ENCODE assay signal across 21 mouse cellular contexts in the genomic region with DNA sequence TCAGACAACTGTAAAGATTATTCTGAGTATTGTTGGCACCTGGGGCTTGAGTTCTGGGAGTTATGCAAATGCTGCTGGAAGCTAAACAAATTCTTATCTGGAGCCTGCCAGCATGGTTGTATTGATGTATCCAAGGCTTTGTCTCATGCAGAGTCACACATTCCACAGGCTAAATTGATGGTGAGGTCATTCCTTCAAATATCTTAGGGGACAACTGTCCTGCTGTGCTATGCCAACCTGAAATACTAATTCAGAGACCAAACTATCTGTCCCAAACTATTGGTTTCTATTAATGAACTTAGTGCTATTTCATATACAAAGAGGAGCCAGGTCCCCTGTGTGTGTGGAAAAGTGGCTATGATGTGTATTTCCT.
DNase-seq lines count a peak whose midpoint lies in the region; ATAC-seq and TF ChIP-seq lines count a peak whose summit lies in the region.
"Had no signal": no experiment of that assay in that cellular context is flagged by ENCODE, and none has a peak within 500 bp of the region (broad histone marks: within the 10 kb centered on the region; RNA-seq: fewer than 3 reads in every experiment).

No protein-coding gene starts in this region.

- DNase-seq in cerebellum, adult 18-20 months, result peak; percentile 13 to 31
- DNase-seq in cerebellum, postnatal 4 days (ENCODE audit: low spot score in 2 of 2), result no peak
- no peak for DNase-seq in liver, postnatal 0 days
- no peak for DNase-seq in liver
- DNase-seq in R1 (ENCODE audit: low read depth, low spot score), result peak; percentile 3
- DNase-seq in cerebellum, postnatal 25 days, result peak; percentile 15 to 16
- DNase-seq in left cerebral cortex, adult 8-10 months (ENCODE audit: low spot score in 2 of 2), result no peak
- DNase-seq in right cerebral cortex, postnatal 25 days, result no peak
- DNase-seq: adrenal gland, postnatal 36 days; gastrocnemius, postnatal 36 days; kidney, adult 11 months; liver, embryonic 13.5 days; right cerebral cortex, postnatal 14 days; thymus, postnatal 4 days had no signal

- no peaks in the 10 kb centered on the region for H3K9me3 ChIP-seq in liver, postnatal 0 days (ENCODE audit: low read length)
- H3K9me3 ChIP-seq: embryonic facial prominence, embryonic 13.5 days; forebrain, embryonic 15.5 days; G1E; limb, embryonic 12.5 days; liver, embryonic 13.5 days; midbrain, embryonic 12.5 days; neural tube, embryonic 13.5 days had no signal

- H3K27me3 ChIP-seq in liver, postnatal 0 days (ENCODE audit: insufficient read depth, low read length), result no peaks in the 10 kb centered on the region
- H3K27me3 ChIP-seq: embryonic facial prominence, embryonic 13.5 days; forebrain, embryonic 15.5 days; limb, embryonic 12.5 days; liver, embryonic 13.5 days; midbrain, embryonic 12.5 days; neural tube, embryonic 13.5 days had no signal

- no peak overlapping the region for H3K27ac ChIP-seq in liver, postnatal 0 days (ENCODE audit: low read depth)
- H3K27ac ChIP-seq: embryonic facial prominence, embryonic 13.5 days; forebrain, embryonic 15.5 days; limb, embryonic 12.5 days; liver, embryonic 13.5 days; macrophage; midbrain, embryonic 12.5 days; neural tube, embryonic 13.5 days had no signal

- no peak for TF ChIP-seq CTCF in liver, postnatal 0 days (IDR thresholded peaks at IDR 0.05; ENCODE audit: low read depth)

- no peaks in the 10 kb centered on the region for H3K36me3 ChIP-seq in liver, postnatal 0 days (replicated peaks; ENCODE audit: insufficient read depth, low read length)
- H3K36me3 ChIP-seq: embryonic facial prominence, embryonic 13.5 days; forebrain, embryonic 15.5 days; G1E; limb, embryonic 12.5 days; liver, embryonic 13.5 days; midbrain, embryonic 12.5 days; neural tube, embryonic 13.5 days had no signal

- H3K4me2 ChIP-seq in liver, postnatal 0 days (ENCODE audit: low read depth, low read length), result no peak overlapping the region
- H3K4me2 ChIP-seq: embryonic facial prominence, embryonic 13.5 days; forebrain, embryonic 15.5 days; limb, embryonic 12.5 days; liver, embryonic 13.5 days; midbrain, embryonic 12.5 days; neural tube, embryonic 13.5 days had no signal

- H3K4me3 ChIP-seq in liver, postnatal 0 days (ENCODE audit: low read depth, low read length), result no peak overlapping the region
- H3K4me3 ChIP-seq: embryonic facial prominence, embryonic 13.5 days; forebrain, embryonic 15.5 days; limb, embryonic 12.5 days; liver, embryonic 13.5 days; midbrain, embryonic 12.5 days; neural tube, embryonic 13.5 days had no signal

- no peaks in the 10 kb centered on the region for H3K4me1 ChIP-seq in liver, postnatal 0 days (ENCODE audit: insufficient read depth)
- H3K4me1 ChIP-seq: embryonic facial prominence, embryonic 13.5 days; forebrain, embryonic 15.5 days; limb, embryonic 12.5 days; liver, embryonic 13.5 days; midbrain, embryonic 12.5 days; neural tube, embryonic 13.5 days had no signal

- no peak for TF ChIP-seq EP300 in liver, postnatal 0 days (IDR thresholded peaks at IDR 0.05; ENCODE audit: low read depth)

- ATAC-seq in liver, postnatal 0 days, result peak; percentile 59; the same call in 1 of the 2 replicates
- ATAC-seq: forebrain, embryonic 15.5 days had no signal

- H3K9ac ChIP-seq in liver, postnatal 0 days (replicated peaks), result no peak overlapping the region
- H3K9ac ChIP-seq: embryonic facial prominence, embryonic 13.5 days; forebrain, embryonic 15.5 days; limb, embryonic 12.5 days; liver, embryonic 13.5 days; midbrain, embryonic 12.5 days; neural tube, embryonic 13.5 days had no signal

Comparison
In these comparisons a context has a peak if more than half of its experiments do, and no peak if none do; other contexts are left out.
1. DNase-seq: peak in cerebellum, adult 18-20 months (2 of 2), R1 (single experiment) and cerebellum, postnatal 25 days (2 of 2); none in cerebellum, postnatal 4 days (0 of 2), liver, postnatal 0 days (single experiment), liver (single experiment), left cerebral cortex, adult 8-10 months (0 of 2) and right cerebral cortex, postnatal 25 days (single experiment).